Mouse (Mus musculus): ENCODE measurements around the gene Sash1.

Gene Sash1

DNA sequence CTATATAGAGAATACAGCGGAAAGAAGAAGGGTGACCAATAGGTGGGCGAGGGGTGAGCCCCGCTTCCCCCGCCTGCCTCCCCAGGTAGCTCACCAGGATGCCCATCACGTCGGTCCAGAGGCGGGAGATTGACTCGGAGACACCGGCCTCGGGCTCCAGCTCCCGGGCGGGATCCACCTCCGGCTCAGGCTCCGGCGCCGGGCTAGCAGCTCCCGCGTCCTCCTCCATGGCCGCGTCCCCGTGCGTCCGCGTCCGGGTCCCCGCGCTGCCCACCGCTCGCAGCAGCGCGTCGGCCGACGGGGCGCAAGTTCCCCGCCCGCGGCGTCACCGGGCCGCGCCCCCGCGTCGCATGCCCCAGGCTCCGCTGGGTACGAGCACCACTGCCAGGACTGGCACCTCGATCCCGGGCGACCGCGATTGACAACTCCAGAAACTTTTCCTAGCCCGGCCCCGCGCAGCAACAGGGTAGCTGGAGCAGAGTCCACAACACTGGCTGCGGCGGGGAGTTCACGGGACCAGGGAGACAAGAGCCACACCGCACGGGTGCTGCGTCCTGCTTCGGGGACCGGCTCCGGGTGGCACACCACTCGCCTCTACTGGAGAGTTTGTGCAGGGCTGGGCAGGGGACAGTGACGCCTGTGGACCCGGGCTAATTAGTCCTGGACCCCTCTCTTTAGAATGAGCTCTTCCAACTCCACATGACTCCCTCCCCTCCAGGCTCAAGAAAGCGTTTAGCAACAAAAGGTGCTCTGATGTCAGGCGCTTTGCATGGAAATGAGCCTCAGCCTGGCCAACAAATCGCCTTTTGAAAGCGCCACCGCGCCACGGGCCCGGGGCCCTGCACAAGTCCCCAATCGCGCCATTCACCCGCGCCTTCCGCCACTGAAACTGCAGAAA, at the start of gene Sash1:
Gene Sash1, minus strand, starts transcription at position 441 of the 898 bp plus-strand sequence.
- DNase-seq = peak; percentile 75

DNA sequence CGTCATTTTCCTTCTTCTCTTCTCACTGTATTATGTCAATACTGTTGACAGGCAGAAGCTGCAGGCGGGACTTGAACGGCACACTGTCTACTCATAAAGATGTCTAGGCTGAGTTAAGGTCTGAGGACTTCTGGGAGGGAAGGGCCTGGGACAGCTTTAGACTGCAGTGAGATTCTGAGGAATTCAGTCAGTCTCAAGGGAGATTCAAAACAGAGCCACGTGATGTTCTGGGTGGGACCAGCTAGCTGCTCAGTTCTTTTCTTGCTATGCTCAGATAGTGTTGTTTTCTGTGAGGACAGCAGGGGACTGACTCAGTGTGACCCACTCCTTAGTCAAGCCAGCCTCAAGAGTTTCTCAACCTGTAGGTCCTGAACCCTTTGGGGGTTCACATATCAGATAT, 49.7 kb upstream of the Sash1 start:
- DNase-seq = no peak

DNA sequence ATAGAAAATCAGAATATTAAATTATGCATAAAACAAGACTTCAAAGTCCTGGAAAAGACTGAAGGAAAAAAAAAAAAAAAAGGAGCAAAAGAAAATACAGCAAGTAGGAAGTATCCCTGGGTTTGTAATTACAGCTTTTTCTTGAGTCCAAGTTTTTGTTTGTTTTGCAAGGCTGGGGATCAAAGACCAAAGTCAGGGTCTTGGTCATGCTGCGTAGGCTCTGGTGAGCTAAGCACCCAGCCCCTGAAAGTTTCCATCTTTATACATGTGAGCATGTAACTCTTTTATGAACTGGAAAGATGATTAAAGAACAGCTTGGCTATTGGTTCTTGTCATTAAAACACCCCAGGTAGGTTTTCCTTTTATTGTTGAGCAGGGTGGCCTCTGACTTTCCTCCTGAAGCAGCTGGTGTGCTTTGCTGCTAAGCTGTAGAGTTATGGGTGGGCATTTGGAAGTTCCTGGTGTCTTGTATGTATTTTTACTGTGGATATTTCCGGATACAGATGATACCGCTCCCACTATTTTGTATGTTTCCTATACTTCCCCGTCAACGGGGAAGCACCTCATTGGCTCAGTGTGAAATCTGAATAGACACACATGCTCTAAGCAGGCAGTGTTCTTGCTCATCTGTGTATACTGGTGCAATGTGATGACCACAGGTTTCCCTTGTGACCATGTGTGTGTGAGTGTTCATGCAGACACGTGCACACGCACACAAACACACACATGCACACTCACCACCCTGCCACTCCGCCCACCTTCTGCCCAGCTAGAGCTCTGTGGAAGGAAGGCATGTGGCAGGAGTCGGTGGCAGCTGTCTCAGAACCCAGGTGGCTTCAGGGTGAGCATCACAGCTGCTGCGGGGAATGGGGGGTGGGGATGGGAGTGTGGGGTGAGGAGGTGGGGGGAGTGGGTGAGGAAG, 47.8 kb upstream of the Sash1 start:
- no peak for DNase-seq

DNA sequence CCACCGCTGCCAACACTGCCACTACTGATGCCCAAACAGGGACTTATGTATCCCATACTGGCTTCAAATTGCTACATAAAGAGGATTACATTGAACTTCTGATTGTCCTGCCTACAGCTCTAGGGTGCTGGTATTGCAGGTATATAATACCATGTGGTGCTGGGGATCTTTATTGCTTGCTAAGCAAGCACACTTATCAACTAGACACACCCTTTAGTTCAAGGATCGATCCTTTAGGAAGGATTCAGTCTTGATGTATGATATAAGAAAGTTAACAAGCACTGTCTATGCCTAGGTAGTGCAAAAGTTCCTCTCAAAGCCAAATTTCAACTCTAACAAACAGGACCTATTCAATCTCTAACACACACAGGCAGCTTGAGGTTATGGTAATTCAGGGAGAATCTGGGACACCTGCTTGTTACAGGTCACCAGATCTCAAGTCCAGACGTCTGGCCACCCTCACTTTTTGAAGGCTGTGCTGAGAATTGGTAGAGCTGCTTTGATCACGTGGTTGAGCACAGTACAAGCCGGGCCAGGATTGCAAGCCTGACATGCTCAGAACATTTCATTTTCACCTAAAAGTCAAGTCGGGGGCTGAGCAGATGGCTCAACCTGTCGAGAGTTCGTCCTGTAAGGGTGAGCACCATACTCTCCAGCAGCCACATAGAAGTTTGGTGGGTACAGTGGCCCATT, 45.8 kb upstream of the Sash1 start:
- DNase-seq = no peak

DNA sequence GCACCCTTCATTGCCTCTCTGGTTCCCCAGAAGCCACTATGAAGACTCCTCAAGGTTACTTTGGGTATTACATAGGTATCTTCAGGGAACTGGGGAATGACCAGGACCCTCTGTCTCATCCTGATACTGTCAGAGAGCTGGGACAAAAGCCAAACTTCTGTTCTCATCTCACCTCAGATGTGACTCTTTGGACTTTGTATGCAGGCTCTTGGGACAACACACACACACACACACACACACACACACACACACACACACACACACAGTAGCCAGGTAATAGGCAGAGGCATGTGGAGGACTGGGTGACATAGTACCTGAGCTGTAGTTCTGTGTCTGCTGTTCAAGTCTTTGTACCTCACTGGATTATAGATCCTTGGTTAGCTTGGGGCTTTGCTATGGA, 44.8 kb upstream of the Sash1 start:
- no peak for DNase-seq

DNA sequence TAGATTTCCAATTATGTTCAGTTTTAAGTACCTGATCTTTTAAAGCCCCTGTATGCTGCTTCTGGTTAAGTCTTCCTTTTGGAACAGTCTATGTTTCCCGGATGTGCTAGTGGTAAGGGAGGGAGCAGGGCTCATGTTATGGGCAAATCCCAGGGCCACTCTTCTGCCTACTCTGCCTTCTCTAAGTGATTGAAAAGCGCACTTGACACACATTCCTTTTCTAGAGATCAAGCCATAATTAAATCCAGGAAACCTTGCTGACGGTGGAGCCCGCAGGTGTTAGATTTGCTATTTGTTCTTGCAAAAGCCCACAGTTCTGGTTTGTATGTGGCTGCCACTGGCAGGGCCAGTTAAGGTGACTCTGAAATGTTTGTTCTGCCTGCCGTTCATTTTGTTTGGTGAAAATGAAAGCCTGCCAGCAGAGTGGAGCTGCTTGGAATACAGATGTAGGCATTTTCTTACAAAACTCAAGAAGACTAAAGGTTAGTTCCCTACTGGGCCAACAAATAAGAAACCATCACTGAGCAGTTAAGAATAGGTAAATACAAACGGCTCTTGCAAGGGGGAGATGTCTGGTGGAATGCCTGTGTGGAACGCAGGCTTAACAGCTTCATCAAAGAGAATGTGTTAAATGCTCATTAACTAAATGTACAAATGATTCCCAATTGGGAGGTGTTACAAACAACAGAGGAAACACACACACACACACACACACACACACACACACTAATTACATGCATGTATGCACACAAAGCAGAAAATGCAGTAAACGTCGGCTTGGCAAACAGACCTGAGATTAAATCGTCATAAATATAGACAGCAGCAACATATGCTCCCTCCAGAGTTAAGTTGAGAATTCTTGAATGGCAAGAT, 43.1 kb upstream of the Sash1 start:
- no peak for DNase-seq

DNA sequence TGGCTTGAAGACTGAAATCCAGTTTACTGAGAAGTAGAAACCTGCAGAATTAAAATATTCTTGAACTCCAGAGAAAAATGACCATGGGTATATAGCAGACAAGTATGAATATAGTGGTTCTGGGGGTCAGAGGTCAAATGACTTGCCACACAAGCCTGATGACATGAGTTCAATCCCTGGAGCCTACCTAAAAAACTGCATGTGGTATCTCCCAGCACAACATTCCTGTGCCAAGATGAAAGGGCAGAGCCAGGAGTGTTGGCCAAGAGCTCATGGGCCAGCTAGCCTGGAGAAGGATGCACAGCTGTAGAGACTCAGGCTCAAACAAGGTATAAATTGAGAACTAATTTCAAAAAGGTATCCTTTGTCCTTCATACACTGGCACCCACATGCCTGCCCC, 42.4 kb upstream of the Sash1 start:
- no peak for DNase-seq

DNA sequence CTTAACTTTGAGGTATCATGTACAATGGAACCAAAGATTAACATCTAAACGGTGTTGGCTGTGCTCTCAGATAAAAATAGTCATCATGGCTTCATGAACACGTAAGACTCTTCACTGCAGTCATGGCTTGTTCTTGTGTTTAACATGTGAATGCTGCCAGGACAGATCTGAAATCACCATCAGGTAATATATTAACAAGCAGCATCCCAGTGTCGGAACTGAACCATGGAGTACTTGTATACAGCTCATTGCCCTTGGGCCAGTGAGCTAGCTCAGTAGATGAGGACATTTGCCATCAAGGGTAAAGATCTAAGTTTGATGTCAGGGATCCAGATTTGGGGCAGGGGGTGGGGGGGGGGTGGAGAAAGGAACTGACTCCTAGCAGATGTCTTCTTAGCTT, 41.0 kb upstream of the Sash1 start:
- no peak for DNase-seq

DNA sequence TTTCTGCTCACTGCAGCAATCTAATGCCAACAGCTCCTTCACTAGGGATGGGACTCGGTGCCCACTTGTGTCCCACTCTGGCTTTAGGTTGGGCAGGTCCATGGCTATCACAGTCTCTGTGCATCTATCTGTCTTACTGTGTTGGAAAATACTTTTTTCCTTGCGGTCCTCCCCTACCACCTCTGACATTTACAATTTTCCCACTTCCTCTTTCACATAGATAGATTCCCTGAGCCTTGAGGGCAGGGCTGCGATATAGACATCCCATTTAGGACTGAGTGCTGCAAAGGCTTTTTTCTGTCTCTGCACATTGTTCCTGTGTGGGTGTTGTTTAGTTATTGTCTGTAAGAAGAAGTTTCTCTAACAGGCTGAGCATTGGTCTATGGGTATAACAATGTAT, 40.4 kb upstream of the Sash1 start:
- DNase-seq = no peak

DNA sequence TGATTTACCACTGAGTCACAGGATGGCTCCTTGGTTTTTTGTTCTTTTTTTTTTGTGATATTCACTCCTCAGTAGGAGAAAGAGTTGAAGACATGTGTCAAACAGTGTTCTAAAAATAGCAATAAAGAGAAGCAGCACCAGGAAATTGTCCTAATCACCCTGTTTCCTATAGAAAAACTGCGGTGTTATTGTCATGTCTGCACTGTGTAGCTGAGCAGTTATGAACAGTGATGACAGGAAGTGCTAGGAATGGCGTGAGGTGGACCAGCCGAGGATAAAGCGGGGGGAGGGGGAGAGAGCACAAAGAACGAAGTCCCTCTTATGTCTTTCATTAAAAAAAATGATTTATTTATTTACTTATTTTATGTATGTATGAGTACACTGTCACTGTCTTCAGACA, 39.4 kb upstream of the Sash1 start:
- no peak for DNase-seq

DNA sequence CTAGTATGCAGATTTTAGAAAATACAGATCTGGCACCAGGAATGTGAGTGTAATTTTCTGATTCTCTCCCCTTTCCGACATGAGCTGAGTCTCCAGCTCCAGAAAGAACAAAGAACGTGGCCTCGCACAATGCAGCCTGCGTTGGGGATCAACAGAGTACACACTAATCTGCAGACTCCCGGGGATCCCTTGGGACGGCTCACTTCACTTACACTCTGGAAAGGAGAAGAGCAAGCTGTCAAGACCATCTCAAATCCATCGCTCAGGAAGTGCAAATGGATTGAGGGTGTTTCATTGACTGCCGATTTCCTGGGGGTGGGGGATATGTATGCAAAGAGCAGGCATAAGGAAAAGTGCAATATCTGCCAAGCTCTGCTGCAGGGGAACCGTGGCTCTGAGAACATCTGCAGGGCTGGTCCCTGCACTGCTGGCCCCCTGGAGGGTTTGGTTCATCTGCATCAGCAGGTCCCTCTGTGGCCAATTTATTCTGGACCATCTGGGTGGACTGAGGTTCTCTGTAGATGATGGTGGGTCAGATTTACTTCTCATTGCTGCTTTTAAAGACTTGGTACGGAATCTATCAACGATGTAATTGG, 35.3 kb upstream of the Sash1 start:
- DNase-seq = no peak

DNA sequence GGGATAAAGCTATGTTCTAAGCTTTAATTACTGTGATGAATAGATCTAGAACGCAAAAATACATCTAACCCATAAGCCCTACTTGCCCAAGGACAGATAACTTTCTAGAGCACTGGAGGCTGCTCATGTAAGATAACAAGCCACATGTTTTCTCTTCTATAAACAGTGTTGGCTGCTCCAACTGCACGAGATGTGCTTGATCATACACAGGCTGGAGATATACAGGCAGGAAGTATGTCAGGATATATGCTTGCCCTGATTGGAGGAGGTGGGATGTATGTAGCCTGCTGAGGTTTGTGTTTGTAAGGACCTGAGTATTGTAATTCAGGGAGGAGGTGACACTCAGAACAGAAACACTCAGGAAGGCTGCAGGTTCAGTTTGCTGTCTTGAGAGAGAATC, 31.9 kb upstream of the Sash1 start:
- no peak for DNase-seq

DNA sequence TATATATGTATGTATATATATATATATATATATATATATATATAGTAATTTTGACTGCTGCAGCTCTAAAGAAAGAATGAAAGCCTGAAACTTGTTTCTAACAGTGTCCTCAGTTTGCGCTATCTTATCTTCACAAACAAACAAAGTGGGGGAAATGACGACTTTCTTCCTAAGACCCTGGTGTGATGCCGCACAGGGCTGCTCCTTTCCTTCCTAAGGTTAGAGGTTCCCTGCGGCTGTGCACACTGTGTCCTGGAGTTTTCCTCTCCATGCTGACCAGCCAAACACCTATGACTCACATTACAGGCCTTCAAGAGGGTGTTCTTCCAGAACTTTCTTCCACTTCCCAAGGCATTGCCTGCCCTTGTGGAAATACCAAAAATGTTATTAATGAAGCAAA, 31.5 kb upstream of the Sash1 start:
- DNase-seq = no peak

DNA sequence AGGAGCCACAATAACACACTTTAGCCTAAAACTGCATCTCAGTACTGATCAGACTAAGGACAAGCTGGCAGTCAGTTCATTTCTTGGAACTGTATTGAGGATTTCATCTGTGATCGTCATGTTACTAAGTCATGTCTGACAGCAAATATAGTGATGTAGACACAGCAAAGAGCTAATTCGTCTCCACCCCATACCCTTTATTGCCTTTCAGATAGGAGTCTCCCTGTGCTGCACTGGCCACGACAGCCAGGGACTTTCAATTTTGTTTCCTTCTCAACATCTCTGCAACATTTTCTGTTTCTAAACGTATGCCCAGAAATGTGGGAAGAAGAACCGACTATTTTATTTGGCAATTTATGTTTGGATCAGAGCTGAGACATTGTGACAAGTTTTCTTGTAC, 29.9 kb upstream of the Sash1 start:
- DNase-seq = no peak

DNA sequence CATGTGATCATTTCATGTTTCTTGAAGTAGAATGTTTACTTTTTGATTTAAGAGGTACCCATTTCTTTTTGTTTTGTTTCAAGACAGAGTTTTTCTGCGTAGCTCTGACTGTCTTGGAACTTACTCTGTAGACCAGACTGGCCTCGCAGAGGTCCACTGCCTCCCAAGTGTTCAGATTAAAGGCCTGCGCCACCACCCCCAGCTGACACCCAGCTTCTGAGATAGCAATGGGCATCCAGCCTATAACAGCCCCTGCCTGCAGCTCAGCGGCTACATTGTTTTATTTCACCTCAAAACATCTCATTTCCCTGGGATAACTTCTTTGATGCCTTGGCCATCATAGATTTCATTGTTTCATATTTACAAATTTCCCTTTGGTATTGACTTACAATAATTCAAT, 28.0 kb upstream of the Sash1 start:
- DNase-seq = no peak

DNA sequence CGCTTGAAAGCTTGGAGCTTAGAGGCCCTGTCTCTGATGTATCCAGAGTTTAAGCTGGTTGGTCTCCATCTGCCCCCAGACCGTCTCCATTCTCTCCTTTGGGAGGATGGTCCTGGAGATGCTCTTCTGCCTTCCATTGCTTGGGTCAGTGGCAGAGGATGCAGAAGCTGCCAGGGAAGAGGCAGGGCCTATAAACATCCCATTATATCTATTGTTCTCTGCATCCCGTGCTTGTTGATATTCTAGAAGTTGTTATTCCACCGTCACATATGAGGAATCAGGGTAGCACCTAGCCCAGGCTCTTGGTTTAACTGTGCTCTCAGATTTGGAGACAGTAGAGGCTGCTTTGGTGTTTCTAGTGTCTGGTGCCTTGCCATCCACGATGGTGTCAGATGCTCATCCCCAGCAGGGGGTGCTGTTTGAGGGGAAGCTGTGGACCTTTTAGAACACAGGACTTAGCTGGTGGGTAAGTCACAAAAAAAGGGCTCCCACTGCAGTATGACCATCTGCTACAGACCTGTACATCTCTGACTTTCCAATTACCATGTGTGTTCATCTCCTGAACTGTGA, 26.9 kb upstream of the Sash1 start:
- DNase-seq = no peak

DNA sequence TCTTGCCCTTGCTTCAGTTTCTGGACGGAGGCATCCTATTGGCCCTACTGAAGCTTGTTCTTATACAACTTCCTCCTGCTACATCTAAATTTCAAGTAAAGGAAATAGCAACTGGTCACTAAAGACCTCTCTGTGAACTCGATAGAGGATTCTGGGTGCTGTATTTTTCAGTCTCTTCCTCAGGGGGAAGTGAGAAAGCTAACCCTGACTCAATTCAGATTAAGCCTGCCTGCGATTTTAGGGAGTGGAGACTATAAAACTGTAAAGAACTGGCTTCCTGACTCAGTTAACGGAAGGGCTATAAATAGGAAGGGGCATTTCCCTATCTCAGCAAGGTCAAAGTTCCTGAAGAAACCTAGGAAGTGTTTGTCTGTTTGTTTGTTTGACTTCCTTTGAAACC, 26.3 kb upstream of the Sash1 start:
- DNase-seq = no peak

DNA sequence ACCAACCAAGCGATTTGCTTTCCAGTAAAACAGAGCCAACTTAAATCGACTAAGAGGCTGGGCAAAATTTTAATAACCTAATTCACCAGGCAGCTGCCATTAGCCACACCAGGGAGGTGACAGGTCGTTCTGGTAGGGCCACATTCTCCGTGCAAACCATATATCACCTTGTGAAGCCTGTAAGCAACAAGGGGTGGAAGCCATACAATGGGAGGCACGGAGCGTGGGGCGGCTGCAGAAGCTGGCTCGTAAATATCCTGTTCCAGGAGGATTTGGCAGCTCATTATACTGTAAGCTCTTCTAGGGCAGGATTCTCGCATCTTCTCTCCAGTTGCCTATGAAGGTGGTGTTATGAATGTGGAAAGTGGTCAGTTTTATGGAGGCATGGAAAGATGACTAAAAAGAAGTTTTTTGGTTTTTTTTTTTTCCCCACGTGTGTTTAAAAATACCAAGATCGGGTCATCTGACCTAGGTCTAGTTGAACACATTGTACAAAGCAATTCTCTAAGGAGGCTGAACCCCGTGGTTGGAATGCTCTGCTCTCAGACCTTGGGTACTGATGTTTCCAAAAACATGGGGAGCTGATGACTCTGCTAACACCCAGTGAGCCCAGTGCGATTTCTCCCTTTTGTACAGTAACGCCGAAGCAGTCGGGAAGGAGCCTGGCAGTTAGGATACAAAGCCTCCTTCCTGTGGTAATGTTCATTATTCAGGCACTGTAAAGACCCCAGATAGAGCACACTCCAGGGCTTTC, 24.5 kb upstream of the Sash1 start:
- no peak for DNase-seq

DNA sequence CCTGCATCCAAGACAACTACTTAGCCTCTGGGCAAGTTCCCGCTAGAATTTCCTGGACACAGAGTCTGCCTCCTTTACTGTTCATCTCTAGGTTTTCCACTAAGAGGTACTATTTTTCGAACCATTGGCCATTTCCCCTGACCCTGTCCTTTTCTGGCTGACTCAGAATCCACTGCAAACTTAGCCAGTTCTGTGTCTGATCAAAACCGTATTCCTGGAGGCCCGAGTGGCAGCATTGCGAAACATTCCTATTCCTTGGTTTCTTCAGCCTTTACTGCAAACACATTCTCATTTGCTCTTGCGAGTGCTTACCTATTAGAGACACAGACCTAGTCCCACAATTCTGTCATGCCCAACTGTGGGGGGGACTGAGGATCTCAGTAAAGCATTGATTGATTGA, 17.2 kb upstream of the Sash1 start:
- DNase-seq = no peak

DNA sequence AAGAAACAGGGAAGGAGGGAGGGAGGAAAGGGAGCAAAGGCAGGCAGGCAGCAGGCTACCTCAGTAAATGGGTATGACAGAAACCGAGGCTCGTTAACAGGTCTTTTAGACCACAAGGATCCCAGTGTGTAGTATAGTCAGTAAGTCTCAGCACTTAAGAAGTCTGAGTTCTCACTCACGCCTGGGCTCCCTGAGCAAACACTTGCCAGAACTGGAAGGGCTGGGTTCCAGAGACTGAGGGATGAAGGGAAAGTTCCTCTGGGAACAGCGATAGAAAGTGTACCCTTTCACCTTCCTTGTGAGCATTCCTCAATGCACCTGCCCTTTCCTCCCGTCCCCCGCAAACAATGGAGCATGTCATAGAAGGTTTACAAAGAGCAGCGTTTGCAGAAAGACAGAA, 16.5 kb upstream of the Sash1 start:
- no peak for DNase-seq
